Mouse (Mus musculus) layer of hippocampus, adult 9-10 months (tissue): Measurements from ENCODE around the gene Tfcp2.

Experiments
- DNase-seq: peaks from one replicate; pipeline ENCODE4 v3.0.0; 2022; ENCODE audit warnings: low spot score

Tfcp2 gene

DNA sequence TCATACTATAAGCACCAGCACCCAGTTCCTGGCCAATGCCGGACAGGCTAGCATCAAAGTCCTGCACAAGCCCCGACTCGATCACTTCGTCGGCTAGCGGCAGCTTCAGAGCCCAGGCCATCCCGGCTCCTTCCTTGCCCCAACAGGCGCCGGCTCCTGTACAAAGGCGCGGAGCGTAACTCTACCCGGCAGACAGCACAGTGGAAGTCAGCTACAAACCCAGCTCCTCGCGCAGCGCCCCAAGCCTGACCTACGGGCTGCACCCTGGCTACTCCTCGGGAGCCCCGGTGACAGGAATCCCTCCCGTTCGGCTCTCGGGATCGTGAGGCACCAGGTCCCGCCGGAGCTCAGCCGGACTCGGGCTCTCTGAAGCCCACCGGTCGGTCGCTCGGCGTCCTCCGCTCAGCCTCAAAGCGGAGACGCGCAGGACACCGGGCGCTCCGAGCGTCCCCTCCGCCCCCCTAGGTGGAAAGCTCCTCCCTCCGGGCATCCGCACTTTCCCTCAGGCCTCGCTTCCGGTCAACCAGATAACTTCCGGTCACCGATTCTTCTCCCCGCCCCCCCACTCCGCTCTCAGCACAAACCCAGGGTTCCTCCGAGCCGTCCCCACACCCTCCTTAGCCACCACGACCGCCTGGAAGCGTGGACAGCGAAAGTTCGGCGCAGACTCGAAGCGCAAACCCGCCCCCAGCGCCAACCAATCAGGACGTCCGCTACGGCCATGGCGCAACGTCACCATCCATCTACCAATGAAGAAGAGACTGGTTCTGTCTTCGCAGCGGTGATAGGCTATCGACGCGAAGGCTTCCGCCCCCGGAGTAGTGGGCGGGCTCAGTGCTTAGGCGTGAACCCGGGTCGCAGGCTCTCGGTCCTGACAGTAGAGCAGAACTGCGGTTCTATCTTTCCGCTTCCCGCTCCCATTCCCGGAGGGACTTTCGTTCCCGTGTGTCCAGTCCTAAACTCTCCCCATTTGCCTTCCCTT is at the start of gene Tfcp2:
Tfcp2 (minus strand) TSS at position 683 of the 982 bp plus-strand sequence.
- DNase-seq, result peak; percentile 98

- no peak for DNase-seq
Observed at GRCm38 (mm10) chr15:100600696-100601272, 49.0 kb upstream of the Tfcp2 start.

DNA sequence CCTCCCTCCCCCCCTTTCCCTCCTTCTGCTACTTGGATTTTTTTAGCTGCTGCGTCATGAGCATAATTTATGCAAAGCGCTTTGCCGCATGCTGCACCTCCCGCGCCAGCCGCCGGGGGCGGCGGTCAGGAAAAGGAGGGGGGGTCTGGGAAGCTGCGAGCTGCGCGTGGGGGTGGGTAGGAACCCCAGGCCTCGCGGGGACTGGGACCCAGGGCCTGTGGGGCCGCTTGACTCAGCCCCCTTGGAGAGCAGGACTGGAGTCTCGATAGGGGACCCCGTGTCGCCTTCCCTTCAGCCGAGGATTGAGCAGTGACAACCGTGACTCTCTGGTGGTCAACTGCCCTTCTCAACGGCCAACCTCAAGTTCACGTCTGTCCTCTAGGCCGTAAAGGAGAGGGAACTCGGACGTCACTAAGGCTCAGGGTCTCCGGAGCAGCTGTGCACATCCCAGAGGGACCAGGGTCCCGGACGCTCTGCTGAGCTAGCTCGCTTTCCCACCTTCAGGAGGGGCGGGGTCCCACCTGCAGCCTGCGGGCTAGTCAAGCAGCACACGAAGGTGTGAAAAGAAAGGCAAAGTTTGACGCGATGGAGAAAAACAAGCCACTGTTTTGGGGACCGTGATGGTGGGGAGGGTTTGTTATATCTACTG is 48.4 kb upstream of the Tfcp2 start:
- no peak for DNase-seq

DNA sequence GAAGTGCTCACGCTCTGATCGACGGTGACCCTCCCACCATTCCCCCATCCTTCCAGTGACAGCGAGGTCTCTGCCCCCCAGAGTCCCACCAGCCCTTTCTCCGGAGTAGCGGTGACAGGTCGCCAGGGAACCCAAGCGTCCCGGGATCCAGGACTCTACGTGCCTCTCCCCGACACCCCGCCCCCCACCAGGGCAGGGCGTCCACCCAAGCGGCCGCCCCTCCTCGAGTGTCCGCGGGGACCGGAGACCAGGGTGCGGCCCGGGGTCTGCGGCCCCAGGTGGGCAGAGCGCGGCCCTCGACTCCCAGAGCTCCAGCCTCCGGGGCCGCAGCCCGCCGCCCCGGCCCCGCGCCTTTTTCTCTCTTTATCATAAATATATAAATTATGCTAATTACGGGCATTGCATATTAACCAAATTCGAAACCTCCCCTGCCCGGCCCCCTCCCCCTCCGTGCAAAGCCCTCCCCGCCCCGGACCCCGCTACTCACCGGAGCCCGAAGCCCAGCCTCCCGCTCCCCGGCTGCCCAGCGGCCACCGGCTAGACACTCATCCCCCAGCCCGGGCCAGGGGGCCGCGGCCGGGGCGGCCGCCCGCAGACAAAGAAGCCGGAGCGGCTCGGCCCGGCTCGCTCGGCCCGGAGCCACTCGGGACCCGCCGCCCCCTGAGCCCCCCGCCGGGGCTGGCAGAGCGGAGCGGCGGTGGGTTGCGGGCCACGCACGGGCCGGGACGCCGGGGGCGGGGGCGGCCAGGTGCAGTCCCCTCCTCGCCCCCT is 47.7 kb upstream of the Tfcp2 start, which contains the start of gene Pou6f1:
Pou6f1 (minus strand) TSS at position 709 of the 771 bp plus-strand sequence.
- no peak for DNase-seq

DNA sequence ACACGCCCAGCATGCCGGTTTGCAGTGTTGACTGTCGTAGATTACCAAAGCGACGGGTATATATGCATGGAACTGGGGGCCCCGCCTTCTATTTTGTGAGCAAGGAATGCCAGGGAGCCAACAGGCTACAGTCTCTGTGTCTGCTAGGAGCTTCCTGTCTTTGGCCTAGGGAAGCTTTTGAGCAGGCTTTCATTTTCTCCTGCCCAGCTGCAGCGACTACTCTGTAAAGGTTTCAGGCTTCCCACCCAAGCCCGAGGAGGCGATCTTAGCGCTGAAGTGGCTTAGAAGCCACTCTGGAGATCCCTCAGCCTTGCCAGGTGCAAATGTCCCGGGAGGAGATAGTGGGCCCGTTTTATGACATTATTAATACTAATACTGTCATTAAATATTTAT is 47.1 kb upstream of the Tfcp2 start:
- no peak for DNase-seq

DNA sequence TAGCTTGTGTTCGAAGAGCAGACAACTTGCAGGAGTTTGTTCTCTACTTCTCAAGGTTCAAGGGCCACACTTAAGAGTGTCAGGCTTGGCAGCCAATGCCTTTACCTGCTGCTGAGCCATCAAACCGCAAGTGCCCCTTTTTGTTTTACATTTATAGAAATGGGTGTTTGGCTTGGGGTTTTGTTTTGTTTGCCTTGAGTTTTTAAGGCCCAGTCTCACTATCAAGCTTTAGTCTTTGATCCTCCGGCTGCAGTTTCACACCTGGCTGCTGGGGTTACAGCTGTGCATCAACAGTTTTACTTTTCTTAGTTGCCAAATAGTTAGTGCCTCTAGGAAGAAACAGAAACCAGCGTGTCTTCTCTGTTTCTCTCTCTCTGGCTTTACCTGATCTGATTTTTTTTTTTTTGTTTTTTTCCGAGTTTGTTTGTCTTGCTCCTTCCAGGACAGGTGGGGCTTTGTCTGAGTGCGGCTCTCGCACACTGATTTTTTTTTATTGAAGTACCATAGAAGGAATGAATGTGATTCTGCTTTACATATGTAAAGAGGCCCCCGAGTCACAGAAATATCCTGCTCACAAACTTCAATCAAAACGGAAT is 46.6 kb upstream of the Tfcp2 start:
- no peak for DNase-seq

- DNase-seq, result no peak
Observed at GRCm38 (mm10) chr15:100592817-100593216, 41.0 kb upstream of the Tfcp2 start.

DNA sequence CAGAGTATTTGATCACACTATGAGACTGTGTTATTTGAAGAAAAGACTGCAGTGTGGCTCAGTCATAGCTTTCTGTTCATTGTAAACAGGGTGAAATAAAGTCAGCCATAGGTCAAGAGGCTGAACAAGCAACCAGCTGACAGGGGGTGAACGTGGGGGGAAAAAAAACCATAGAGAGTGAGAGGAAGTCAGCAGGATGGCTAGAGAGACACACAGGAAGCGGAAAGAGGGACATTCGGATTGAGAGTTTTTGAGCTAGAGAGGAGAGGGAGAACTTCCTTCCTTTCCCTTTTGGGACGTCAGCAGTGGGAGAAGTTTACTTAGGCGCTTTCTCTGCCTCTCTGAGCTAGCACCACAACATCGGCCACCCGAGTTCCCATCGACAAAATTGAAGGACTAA is 38.6 kb upstream of the Tfcp2 start:
- no peak for DNase-seq

GRCm38 (mm10) chr15:100588297-100588696 is 36.5 kb upstream of the Tfcp2 start:
- no peak for DNase-seq

GRCm38 (mm10) chr15:100587166-100587565 is 35.4 kb upstream of the Tfcp2 start:
- no peak for DNase-seq

DNA sequence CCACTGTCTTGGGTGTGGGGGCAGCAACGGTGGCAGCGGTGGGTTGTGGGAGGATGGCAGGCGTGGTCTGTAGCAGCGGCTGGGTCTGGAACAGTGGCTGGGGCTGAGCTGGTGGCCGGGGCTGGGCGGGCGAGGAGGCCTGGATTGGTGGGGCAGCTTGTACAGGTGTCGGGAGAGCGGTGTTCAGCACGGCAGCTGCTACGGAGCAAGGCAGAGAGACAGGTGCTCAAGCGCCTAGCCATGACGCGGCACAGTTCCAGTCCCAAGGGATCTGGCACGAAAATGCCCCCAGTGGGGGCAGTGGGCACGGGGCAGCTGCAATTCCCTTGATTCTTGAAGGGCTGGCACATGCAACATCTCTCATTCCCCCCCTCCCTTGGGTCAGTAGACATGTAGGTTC is 34.1 kb upstream of the Tfcp2 start:
- DNase-seq, result no peak

DNA sequence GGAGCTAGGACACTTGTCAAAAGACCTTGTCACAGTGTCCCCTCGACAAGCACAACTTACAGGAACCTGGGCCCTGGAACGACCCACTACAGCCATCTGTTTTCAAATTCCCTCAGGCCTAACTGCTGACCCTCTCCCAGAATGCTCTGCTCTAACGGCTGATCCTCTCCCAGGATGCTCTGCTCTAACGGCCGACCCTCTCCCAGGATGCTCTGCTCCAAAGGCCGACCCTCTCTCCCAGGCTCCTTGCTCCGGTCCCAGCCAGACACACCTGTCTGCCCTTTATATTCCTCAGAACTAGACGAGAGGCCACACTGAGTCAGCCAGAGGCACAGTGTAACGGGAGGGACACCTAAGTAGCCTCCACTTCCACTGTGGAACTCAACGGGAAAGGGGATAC is 28.3 kb upstream of the Tfcp2 start:
- DNase-seq, result no peak

DNA sequence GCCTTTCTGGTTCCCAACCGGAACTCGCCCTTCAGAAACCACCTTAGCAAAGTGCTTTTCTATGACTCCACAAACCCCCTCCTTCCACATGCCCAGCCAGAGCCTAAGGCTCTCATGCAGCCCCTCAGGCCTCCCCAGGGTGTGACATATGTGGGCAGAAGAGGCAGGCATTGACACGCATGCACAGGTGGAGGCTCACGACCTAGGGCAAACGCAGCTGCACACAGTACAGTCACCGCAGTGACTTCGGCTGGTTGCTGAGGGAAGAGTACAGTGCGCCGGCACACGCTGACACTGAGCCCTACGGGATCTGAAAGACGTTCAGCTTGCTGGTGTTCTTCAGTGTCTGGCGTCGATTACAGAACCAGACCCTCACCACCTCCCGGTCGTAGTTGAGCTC is 26.2 kb upstream of the Tfcp2 start:
- DNase-seq, result no peak

DNA sequence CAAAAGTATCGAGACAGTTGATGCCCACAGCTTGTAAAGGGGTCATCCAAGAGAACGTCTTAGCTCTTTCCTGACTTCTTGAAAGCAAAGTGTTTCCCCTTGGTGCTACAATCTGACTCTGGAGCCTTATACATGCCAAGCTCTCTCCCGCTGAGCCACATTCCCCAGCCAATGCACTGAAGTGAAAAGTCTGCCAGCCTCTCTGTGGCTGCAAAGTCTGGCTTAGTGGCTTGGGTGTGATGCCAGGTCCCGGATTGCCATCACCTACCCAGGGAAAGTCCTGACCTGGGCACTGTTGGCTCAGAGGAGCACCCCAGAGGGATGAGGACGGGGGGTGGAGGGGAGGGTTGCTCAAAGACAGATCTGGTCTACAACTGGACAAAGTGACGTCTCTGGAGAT is 25.0 kb upstream of the Tfcp2 start:
- no peak for DNase-seq

GRCm38 (mm10) chr15:100576392-100576791 is 24.6 kb upstream of the Tfcp2 start:
- no peak for DNase-seq

- no peak for DNase-seq
Observed at GRCm38 (mm10) chr15:100575366-100575765, 23.6 kb upstream of the Tfcp2 start.

GRCm38 (mm10) chr15:100574378-100574777 is 22.6 kb upstream of the Tfcp2 start:
- no peak for DNase-seq

- no peak for DNase-seq
Observed at GRCm38 (mm10) chr15:100573946-100574345, 22.1 kb upstream of the Tfcp2 start.

DNA sequence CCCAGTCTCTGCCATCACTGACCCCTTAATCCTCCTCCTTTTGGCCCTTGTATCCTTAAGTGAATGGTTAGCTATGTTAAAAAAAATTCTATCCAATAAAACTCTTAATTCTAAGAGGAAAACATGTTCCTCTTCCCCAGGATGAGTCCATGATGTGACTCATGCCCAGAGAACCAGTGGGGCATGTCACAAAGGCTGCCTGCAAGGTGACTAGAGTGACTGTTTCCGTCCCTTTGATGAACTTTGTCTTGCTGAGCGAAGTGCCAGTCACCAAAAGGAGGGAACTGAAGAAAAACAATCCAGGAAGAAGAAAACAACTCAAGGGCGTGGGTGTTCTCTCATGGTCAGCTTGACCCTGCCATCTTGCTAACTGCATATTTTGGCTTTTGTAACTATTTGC is 17.4 kb upstream of the Tfcp2 start:
- no peak for DNase-seq

DNA sequence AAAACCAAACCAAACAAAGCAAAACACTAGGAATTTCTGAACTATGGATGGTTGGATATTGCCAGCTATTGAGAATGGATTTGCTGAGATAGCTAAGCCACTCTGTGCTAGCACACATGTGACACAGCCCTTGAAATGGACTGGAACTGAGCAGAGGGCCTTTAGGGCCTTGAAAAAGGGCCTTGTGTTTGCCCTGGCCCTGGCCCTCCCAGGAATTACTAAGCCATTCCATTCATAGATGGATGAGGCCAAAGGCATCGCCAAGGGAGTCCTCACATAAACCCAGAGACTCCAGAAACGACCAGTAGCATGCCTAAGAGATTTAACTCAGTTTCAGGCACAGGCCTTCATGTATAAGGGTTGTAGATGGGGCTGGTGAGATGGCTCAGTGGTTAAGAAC is 14.7 kb upstream of the Tfcp2 start:
- DNase-seq, result no peak

DNA sequence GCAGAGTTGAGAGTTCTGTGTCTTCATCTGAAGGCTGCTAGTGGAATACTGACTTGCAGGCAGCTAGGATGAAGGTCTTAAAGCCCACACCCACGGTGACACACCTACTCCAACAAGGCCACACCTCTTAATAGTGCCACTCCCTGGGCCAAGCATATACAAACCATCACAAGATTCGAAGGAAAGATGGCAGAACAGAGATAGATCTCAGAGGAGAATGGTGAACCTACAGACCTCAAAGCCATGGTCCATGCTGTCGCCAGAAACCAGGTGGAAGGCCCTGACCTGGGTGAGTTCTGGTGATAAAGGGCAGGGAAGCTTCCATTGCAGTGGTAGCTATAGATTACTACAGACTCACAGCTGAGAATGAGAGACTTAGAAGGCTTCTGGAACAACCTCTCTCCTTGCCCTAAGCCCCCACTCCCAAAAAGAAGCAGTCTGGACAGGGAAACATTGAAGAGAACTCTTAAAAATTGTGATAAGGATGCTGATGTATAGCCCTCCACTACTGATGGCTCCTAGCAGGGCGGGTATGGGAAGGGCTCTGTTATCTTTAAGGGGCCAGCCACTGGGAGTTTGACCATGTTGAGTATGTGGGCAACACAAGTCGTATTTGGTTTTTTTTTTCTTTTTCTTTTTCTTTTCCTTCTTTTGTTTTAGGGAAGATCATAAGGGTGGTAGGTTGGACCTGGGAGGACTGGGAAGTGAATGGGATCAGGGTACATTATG is 6.1 kb upstream of the Tfcp2 start:
- no peak for DNase-seq
